Mouse (Mus musculus) liver, embryonic 12.5 days (tissue): ENCODE data around the gene Spg11. TPM values are rescaled to one million over a fixed set of nuclear protein-coding genes. Genes with fewer than 3 reads are reported as not detected.

Experiments used
- ATAC-seq: fragments of 200-750 bp; cut with Nextera tagmentation; 2 replicates; pipeline ENCODE4 v1.8.0; 2017; ENCODE audit warnings: moderate number of reproducible peaks, mild to moderate bottlenecking, moderate library complexity
- H3K27ac ChIP-seq: fragments of 300-500 bp; sonication (generic); 2 replicates; pipeline ENCODE4 v1.5.1; 2016; ENCODE audit warnings: mild to moderate bottlenecking
- H3K27me3 ChIP-seq: fragments of 300-500 bp; sonication (generic); replicated peaks from 2 replicates; pipeline ENCODE4 v1.6.1; 2016; ENCODE audit warnings: mild to moderate bottlenecking, moderate library complexity
- H3K36me3 ChIP-seq: fragments of 300-500 bp; sonication (generic); 2 replicates; pipeline ENCODE4 v1.6.1; 2016; ENCODE audit warnings: mild to moderate bottlenecking, moderate library complexity
- H3K4me1 ChIP-seq: fragments of 300-500 bp; sonication (generic); 2 replicates; pipeline ENCODE4 v1.6.1; 2016
- H3K4me2 ChIP-seq: fragments of 300-500 bp; sonication (generic); 2 replicates; pipeline ENCODE4 v1.6.1; 2016; ENCODE audit warnings: mild to moderate bottlenecking, moderate library complexity
- H3K4me3 ChIP-seq: fragments of 300-500 bp; sonication (generic); 2 replicates; pipeline ENCODE4 v1.5.1; 2016; ENCODE audit warnings: mild to moderate bottlenecking, moderate library complexity
- H3K9ac ChIP-seq: fragments of 300-500 bp; sonication (generic); 2 replicates; pipeline ENCODE4 v1.6.1; 2016; ENCODE audit warnings: mild to moderate bottlenecking, moderate library complexity
- H3K9me3 ChIP-seq: fragments of 300-500 bp; sonication (generic); replicated peaks from 2 replicates; pipeline ENCODE4 v1.6.1; 2016; ENCODE audit warnings: mild to moderate bottlenecking, moderate library complexity
- WGBS: fragments of 180-500 bp; shearing (Covaris S2); methylation state at CpG from one replicate; pipeline ENCODE4 v1.1.7; 2016; ENCODE audit not compliant: insufficient replicate concordance; 5-methylcytosine and 5-hydroxymethylcytosine counted together
- polyA plus RNA-seq: library from polyadenylated mRNA; unstranded; fragments of >200 nt; fragmentation: Nextera tagmentation; extraction: Ambion mirVana; gene quantifications from 2 replicates; pipeline ENCODE4 v1.2.1, GENCODE M21; 2016

Gene Spg11
- polyA plus RNA-seq, result 5.8 and 6.2 TPM in 2 replicates

DNA sequence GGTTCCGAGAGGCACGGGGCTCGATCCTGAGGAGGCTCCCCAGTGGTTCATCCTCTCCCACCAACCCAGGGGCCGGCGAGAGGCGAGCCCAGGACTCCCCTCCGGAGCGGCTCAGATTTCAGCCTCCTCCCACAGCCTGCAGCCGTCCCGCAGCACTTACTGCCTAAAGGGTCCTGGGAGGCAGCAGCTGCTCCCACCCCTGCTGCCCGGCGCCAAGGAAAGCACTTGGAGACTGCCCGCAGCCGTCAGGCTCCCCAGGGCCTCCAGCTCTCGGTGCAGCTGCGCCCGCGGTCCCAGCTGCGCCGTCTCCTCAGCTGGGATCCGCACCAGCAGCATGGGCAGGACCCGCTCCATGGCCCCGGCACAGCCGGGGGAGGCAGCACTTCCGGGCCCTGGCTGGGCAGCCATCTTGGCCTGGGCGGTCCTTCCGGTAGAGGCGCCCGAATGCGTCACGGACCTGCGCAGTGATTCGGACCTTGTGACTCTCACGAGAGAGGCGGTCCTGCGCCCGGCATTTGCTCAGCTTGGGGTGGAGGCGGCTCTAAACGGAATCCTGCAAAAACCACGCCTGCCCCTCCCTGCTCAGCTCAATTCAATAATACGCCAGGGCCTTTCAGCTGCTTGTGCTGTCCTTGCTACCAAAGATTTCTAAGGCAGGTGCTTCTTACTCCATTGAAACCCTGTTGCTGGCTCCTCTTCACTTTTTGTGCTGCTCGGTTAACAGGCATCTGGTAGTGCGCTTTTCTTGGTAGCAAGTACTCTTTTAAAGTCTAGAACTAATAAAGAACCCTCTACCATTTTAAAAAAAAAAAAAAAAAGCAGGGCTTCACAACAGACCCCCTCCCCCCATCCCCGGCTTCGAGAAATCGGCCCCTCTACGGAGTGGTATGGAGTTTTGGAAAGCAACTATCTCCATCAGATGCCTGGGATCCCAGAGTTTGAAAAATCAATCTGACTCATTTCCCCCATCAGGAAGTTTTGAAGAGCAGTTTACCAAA is at the start of gene Spg11:
Gene Spg11, minus strand, starts transcription at position 426 of the 998 bp plus-strand sequence.
- Histone ChIP-seq H3K27ac (peak within 1 kb of the TSS; percentile 90), H3K27me3 (no peaks in the 10 kb centered on the region), H3K4me3 (peak within 1 kb of the TSS; percentile 82), H3K9me3 (no peaks in the 10 kb centered on the region), H3K4me1 (peaks cover 24% of the 10 kb centered on the region), H3K4me2 (peak within 1 kb of the TSS; percentile 66), H3K9ac (peak within 1 kb of the TSS; percentile 87), H3K36me3 (peaks cover 17% of the 10 kb centered on the region)
- peak; percentile 99 for ATAC-seq
- 1% methylated on average over 47 of the region's 47 CpGs for whole genome bisulfite sequencing

DNA sequence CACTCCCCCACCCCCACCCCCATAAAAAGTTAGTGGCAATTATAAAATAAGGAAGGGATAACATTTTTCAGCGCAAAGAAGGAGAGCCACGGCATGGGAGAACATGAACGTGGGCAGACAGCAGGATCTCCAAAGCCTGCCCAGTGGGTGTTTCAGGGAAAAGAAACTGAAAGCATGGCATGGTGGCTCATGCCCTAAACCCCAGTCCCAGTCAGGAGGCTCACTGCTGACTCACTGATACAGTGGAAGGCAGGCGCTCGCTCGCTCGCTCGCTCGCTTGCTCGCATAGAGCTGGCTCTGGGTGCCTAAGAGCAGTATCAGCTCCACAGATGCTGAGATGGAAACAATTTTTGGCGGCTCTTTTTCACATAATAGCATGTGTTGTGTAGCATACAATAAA is 46.1 kb upstream of the Spg11 start:
- 71% methylated on average over 11 of the region's 11 CpGs for WGBS
- no peak overlapping the region for H3K4me2 ChIP-seq
- no peak for ATAC-seq

DNA sequence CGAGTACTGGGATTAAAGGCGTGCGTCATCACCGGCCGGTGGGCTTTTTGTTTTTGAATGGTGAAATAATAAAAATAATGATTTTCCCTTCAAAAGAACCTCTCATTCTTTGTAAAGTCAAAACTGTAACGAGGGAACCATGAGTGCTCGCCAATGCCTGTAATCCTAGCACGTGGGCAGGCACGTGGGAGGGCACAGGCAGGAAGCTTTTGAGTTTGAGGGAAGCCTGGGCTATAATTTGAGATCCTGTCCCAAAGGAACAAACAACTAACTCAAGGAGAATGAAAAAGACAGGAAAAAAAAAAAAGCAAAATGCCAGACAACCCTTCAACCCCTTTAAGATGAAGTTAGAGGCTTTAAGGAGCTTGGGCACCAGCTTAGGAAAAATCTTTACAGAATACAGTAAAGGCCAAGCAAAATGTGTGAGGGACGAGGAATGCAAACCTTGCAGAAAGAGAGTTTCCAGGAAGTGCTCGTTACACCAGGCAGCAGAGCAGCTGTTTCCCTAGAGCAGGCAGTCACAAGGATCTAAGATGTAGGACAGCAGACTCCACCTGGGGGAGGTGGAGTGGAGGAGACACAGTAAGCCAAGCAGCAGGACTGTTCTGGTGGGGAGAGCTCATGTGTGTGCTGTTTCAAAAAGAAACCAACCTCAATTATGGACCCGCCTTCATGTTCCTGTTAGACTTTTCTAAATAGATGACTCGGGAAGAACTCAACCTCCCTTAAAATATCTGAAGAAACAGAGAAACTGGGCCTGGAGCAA is 45.4 kb upstream of the Spg11 start:
- Histone ChIP-seq H3K9ac (no peak overlapping the region), H3K9me3 (no peaks in the 10 kb centered on the region), H3K4me2 (no peak overlapping the region), H3K36me3 (no peaks in the 10 kb centered on the region), H3K4me3 (no peak overlapping the region), H3K4me1 (no peaks in the 10 kb centered on the region), H3K27ac (no peak overlapping the region), H3K27me3 (no peaks in the 10 kb centered on the region)
- no peak for ATAC-seq
- WGBS, result 61% methylated on average over 13 of the region's 13 CpGs

More for the DNA sequence above, 46.1 kb upstream of the Spg11 start:
- Histone ChIP-seq H3K9ac (no peak overlapping the region), H3K9me3 (no peaks in the 10 kb centered on the region), H3K4me1 (no peaks in the 10 kb centered on the region), H3K27me3 (no peaks in the 10 kb centered on the region), H3K4me3 (no peak overlapping the region), H3K36me3 (no peaks in the 10 kb centered on the region), H3K27ac (no peak overlapping the region)

DNA sequence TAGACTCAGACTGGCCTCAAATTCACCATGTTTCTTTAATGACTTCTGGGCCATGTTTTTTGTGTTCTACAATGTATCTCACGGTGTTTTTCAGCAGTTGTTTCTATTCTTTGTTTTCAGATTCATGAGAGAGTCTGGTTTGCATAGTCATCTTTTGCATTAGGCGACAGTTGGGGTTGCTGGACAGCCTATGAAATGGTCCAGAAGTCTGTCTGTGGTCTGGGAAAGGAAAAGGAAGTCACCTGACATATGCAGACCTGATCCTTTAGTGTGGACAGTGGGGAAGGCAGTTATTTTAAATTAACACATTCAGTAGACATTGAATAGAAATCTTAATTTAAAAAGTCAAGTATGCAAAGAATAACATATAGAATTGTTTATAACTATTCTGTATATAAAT is 44.3 kb upstream of the Spg11 start:
- Histone ChIP-seq H3K27ac (no peak overlapping the region), H3K4me3 (no peak overlapping the region), H3K9ac (no peak overlapping the region), H3K9me3 (no peaks in the 10 kb centered on the region), H3K36me3 (no peaks in the 10 kb centered on the region), H3K4me2 (no peak overlapping the region), H3K27me3 (no peaks in the 10 kb centered on the region), H3K4me1 (0 out of 2 replicates have a peak, but pooled peaks cover 5% of the 10 kb centered on the region)
- ATAC-seq, result no peak
- WGBS, result 40% methylated on average over 2 of the region's 2 CpGs

DNA sequence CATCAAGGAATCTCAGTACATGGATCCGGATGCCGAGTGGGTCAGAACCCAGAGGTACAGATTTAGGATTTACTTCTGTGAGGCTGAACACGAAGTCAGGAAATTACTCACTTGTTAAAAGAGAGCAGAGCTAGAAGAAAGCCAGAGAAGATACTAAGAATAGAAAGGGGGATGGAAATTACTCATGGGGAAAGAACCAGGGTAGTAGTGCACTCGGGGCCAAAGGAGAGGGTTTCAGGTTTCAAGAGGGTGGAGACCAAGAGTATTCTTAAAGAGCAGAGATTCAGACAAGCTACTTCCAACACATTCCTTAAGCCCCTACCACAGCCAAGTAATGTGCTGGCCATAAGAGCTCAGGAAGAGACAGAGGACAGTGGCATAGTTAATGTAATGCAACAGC is 43.4 kb upstream of the Spg11 start:
- no peaks in the 10 kb centered on the region for H3K9me3 ChIP-seq
- no peak overlapping the region for H3K9ac ChIP-seq
- H3K4me2 ChIP-seq, result no peak overlapping the region
- 0 out of 2 replicates have a peak, but pooled peaks cover 5% of the 10 kb centered on the region for H3K4me1 ChIP-seq
- H3K4me3 ChIP-seq, result no peak overlapping the region
- WGBS, result 38% methylated on average over 4 of the region's 4 CpGs
- no peaks in the 10 kb centered on the region for H3K27me3 ChIP-seq
- H3K36me3 ChIP-seq, result no peaks in the 10 kb centered on the region
- no peak overlapping the region for H3K27ac ChIP-seq
- no peak for ATAC-seq

DNA sequence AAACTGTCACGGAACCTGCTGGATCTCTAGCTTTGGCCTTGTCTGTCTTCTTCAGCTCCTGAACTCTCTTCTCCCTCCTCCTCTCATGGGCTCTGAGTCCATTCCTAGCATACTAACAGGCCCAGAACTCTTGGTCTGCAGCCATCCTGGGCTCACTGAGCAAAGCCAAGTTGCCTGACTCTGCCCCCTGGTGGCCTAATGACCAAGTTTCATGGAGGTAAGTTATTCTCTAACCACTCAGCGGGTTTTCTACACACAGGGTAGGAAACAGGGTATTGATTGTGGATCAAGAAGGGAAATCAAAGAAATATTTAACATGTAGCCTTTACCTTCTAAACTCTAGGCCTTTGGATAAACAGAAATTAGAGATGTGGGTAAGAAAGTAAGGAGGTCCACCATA is 42.5 kb upstream of the Spg11 start, which contains the start of gene Trim69:
Gene Trim69, plus strand, starts transcription at position 21 of the 400 bp plus-strand sequence.
- Histone ChIP-seq H3K4me3 (no peak within 1 kb of the TSS), H3K36me3 (no peaks in the 10 kb centered on the region), H3K4me2 (no peak within 1 kb of the TSS), H3K9me3 (no peaks in the 10 kb centered on the region), H3K4me1 (0 out of 2 replicates have a peak, but pooled peaks cover 5% of the 10 kb centered on the region), H3K27ac (no peak within 1 kb of the TSS), H3K9ac (no peak within 1 kb of the TSS), H3K27me3 (no peaks in the 10 kb centered on the region)
- peak; percentile 57; the same call in 1 of the 2 replicates for ATAC-seq
- WGBS, result 38% methylated on average over 2 of the region's 2 CpGs

DNA sequence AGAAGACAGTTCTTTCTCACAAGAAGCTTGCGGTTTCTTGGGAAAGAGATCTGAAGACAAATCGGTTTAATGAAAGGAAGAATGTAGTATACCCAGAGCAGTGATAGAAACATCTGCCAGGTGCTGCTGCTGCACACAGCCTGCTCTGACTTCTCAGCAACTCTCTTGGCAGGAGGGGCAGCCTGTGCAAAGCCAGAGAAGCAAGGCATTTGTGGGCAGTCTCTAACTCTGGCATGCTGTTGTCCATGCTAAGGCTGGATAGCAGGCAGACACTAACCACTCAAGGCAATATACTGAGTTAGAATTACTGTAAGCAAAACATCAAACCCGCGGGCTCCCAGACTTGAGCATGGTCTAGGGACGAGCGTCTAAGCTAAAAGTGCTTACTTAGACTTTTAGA is 41.5 kb upstream of the Spg11 start:
- H3K9ac ChIP-seq, result no peak overlapping the region
- WGBS, result 77% methylated on average over 6 of the region's 6 CpGs
- H3K4me2 ChIP-seq, result no peak overlapping the region
- H3K36me3 ChIP-seq, result peaks cover 4% of the 10 kb centered on the region
- H3K27ac ChIP-seq, result no peak overlapping the region
- ATAC-seq, result no peak
- H3K27me3 ChIP-seq, result no peaks in the 10 kb centered on the region
- 0 out of 2 replicates have a peak, but pooled peaks cover 11% of the 10 kb centered on the region for H3K4me1 ChIP-seq
- no peaks in the 10 kb centered on the region for H3K9me3 ChIP-seq
- H3K4me3 ChIP-seq, result no peak overlapping the region

DNA sequence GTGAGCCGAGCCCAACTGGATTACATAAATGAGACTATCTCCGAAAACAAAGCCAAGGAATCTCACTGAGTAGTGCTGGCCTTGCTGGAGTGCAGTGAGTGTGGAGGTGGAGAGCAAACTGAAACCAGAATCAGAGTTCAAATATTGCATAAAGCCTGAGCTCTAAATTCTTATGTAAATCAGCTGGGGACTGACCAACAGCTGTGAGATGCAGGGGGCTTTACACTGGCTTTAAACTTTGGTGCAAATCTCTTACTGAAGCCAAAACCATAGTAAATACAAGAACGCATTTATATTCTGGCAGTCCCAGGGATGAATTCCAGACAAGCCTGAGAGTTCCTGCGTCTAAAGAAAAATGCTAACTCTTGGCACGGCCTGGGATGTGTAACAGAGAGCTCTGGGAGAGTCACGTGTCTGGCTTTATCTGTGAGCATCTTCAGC is 40.2 kb upstream of the Spg11 start:
- ATAC-seq, result no peak
- Histone ChIP-seq H3K27ac (no peak overlapping the region), H3K4me2 (no peak overlapping the region), H3K27me3 (no peaks in the 10 kb centered on the region), H3K9ac (no peak overlapping the region), H3K4me1 (0 out of 2 replicates have a peak, but pooled peaks cover 11% of the 10 kb centered on the region), H3K36me3 (peaks cover 12% of the 10 kb centered on the region), H3K4me3 (no peak overlapping the region), H3K9me3 (no peaks in the 10 kb centered on the region)
- WGBS, result 59% methylated on average over 6 of the region's 6 CpGs

DNA sequence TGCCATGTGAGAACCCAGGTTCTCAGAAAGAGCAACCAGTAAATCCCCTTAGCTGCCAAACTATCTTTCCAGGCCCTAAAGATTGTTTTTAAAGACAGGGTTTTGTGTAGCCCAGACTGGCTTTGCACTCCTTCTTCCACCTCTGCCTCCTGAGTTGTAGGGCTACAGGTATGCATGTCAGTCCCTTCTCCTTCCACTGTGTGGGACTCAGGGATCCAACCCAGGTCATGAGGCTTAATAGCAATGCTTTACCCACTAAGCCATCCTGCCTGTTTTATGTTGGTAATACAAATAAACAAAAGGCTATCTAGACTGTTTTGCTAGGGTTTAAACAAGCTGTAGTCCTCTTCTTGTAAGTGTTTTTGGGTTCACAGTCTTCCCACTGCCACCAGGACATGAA is 39.4 kb upstream of the Spg11 start:
- no peak overlapping the region for H3K4me2 ChIP-seq
- H3K36me3 ChIP-seq, result peaks cover 19% of the 10 kb centered on the region
- no peak for ATAC-seq
- 0 out of 2 replicates have a peak, but pooled peaks cover 11% of the 10 kb centered on the region for H3K4me1 ChIP-seq
- no peaks in the 10 kb centered on the region for H3K9me3 ChIP-seq
- no peaks in the 10 kb centered on the region for H3K27me3 ChIP-seq
- no peak overlapping the region for H3K27ac ChIP-seq
- no peak overlapping the region for H3K4me3 ChIP-seq
- no peak overlapping the region for H3K9ac ChIP-seq

DNA sequence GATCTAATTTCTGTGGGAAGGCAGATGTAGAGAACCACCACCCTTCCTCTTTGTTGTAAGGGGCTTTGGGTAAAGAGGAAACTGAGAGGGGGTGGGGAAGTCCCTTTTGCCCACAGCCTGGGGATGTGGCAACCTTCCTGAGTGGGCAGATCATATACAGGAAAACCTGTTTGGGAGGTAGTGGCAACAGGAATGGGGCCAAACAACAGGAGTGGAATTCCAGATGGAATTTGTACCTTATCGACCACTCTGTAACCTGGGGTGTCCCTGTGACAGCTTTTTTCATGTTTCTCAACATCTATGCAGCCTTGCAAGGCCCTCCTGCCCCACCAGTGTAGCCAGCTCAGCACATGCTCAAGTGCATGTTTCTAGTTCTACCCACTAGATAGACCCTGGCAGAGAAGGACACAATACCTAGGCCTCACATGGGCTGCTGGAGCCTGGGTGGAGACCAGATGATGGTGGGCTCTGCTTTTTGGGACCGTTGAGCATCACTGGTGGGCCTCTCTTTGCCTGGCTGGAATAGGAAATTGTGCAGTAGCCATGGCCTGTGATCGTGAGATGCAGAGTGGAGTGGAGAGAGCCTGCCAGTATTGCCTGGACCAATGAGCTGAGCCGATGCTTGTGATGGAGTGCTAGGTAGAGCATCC is 38.0 kb upstream of the Spg11 start:
- Histone ChIP-seq H3K4me1 (0 out of 2 replicates have a peak, but pooled peaks cover 12% of the 10 kb centered on the region), H3K27ac (no peak overlapping the region; the same call in 1 of the 2 replicates)
- peak; percentile 53 for ATAC-seq

DNA sequence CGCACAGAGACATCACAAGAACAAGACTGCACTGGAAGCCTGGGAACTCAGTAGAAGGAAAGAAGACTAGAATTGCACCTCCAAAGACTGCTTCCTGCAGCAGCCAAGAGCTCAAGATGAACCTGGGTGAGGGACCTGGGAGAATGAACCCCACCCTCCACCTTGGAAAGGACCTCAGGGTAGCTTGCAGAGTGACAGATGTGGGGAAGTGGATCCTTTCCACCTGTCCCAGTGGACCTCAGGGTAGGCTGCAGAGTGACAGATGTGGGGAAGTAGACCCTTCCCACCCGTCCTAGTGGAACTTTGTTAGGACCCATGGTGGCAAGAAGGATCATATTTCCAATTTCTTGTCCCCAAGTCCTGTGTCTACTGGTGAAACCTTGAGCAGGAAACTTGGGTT is 37.1 kb upstream of the Spg11 start:
- Histone ChIP-seq H3K27ac (no peak overlapping the region), H3K27me3 (no peaks in the 10 kb centered on the region), H3K36me3 (peaks cover 39% of the 10 kb centered on the region), H3K9ac (no peak overlapping the region), H3K4me2 (no peak overlapping the region), H3K9me3 (no peaks in the 10 kb centered on the region), H3K4me3 (no peak overlapping the region), H3K4me1 (peaks cover 20% of the 10 kb centered on the region)
- no peak for ATAC-seq
- WGBS, result 52% methylated on average over 2 of the region's 2 CpGs

More for the DNA sequence above, 38.0 kb upstream of the Spg11 start:
- Histone ChIP-seq H3K36me3 (peaks cover 32% of the 10 kb centered on the region), H3K9me3 (no peaks in the 10 kb centered on the region), H3K27me3 (no peaks in the 10 kb centered on the region), H3K4me3 (no peak overlapping the region), H3K4me2 (no peak overlapping the region), H3K9ac (no peak overlapping the region)
- WGBS, result 65% methylated on average over 4 of the region's 4 CpGs
